Mouse (Mus musculus) ES-E14 (cell line): Measurements from ENCODE around the gene Csta1. TPM values are rescaled to one million over a fixed set of nuclear protein-coding genes. Genes with fewer than 3 reads are reported as not detected.

Source experiments
- DNase-seq: peaks from one replicate; pipeline ENCODE4 v3.0.0-alpha.2; 2013; ENCODE audit warnings: low read depth, low spot score
- H3K27ac ChIP-seq: 2 replicates; pipeline ENCODE4 v1.5.1; 2012; ENCODE audit warnings: low read depth, mild to moderate bottlenecking, low read length, moderate library complexity, mixed read lengths; ENCODE audit not compliant: poor library complexity, insufficient read depth, severe bottlenecking
- H3K36me3 ChIP-seq: 2 replicates; pipeline ENCODE4 v1.6.1; 2012; ENCODE audit warnings: mild to moderate bottlenecking, low read length, moderate library complexity, mixed read lengths; ENCODE audit not compliant: control insufficient read depth, poor library complexity, insufficient read depth, severe bottlenecking
- H3K4me1 ChIP-seq, 2 experiments: fragments of 150-350 bp in 1 of 2; sonication (generic) in 1 of 2; 2 replicates each; pipeline ENCODE4 v1.6.1; 2012; ENCODE audit warnings: low read length in 2 of 2, mild to moderate bottlenecking in 1 of 2, mixed read lengths in 1 of 2; ENCODE audit not compliant: control insufficient read depth in 2 of 2, insufficient read depth in 2 of 2, poor library complexity in 1 of 2
- H3K4me3 ChIP-seq, 2 experiments: fragments of 150-350 bp in 1 of 2; sonication (generic) in 1 of 2; 2 replicates each; pipeline ENCODE4 v1.5.1; 2012; ENCODE audit warnings: low read length in 2 of 2, low read depth in 1 of 2, mild to moderate bottlenecking in 1 of 2, mixed read lengths in 1 of 2; ENCODE audit not compliant: insufficient read depth in 1 of 2, poor library complexity in 1 of 2, severe bottlenecking in 1 of 2
- H3K9ac ChIP-seq: 2 replicates; pipeline ENCODE4 v1.6.1; 2012; ENCODE audit warnings: low read depth, mild to moderate bottlenecking, low read length, mixed read lengths; ENCODE audit not compliant: poor library complexity, insufficient read depth, severe bottlenecking
- H3K9me3 ChIP-seq: fragments of 150-350 bp; sonication (generic); 2 replicates; pipeline ENCODE4 v1.6.1; 2012; ENCODE audit warnings: low read depth, mild to moderate bottlenecking, low read length; ENCODE audit not compliant: control insufficient read depth, insufficient read depth
- CHD2 ChIP-seq: IDR thresholded peaks from 2 replicates; pipeline ENCODE4 v1.6.1; 2014; ENCODE audit warnings: mild to moderate bottlenecking, low read depth, low read length, inconsistent platforms
- HCFC1 ChIP-seq: IDR thresholded peaks from 2 replicates; pipeline ENCODE4 v1.6.1; 2012; ENCODE audit warnings: low read length, inconsistent platforms, borderline replicate concordance; ENCODE audit not compliant: insufficient read depth
- MAFK ChIP-seq: IDR thresholded peaks from 2 replicates; pipeline ENCODE4 v1.6.1; 2014; ENCODE audit warnings: mild to moderate bottlenecking, low read depth, low read length, inconsistent platforms; ENCODE audit not compliant: insufficient read depth
- ZC3H11A ChIP-seq: IDR thresholded peaks from 2 replicates; pipeline ENCODE4 v1.6.1; 2012; ENCODE audit warnings: low read depth, mild to moderate bottlenecking, inconsistent platforms, low read length, borderline replicate concordance
- ZNF384 ChIP-seq: IDR thresholded peaks from 2 replicates; pipeline ENCODE4 v1.6.1; 2012; ENCODE audit warnings: low read depth, low read length, inconsistent platforms
- in situ Hi-C, 2 experiments: fragments of 600-800 bp; cut with MboI; formaldehyde crosslinking; loops; one replicate each; pipeline ENCODE4 v1.15.1; 2025; ENCODE audit warnings: low sequenced_read_pairs in 2 of 2, inconsistent platforms in 1 of 2; ENCODE audit not compliant: unreplicated experiment in 2 of 2
- total RNA-seq: library from RNA; depleted of rRNA; stranded (reverse); fragments of 300-350 nt; gene quantifications from 2 replicates; pipeline ENCODE4 v1.2.3, GENCODE M21; 2012

Gene Csta1
- total RNA-seq, 1 experiment, result not detected

DNA sequence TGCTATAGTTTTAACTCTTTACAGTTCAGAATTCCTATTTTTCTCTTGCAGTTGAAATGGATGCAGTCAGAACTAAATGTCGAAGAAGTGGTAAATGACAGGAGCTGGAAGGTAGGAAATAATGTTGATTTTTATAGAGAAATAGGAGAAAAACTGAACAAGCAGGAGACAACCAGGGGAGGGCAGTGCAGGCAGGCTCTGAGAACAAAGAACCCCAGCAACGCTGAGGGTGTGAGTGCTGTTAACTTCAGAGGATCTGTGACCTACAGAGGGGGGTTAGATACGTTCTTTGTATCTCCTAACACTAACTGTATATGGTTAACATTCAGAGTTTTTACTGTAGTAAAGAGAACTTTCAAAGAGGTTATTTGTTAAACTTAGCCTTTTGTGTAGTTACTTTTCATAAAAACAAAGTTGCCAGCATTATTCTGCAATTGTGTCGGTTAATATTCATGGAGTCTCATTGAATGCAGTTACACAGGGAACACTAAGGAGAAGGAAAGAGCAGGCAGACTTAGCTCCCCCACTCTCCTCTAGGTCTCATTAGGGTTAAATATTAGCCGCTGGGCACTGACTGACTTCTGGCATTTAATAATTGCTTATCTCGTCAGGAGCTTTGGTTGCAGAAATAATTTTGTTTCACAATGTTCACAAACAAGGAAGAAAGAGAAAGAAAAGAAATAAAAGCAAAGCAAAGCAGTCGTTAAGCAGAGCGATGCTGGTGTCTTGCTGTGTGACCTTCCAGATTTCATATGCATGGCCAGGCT is 41.0 kb downstream of the Csta1 start:
- no peak for DNase-seq
- H3K4me1 ChIP-seq, result peaks cover 4 to 19% of the 10 kb centered on the region in 2 experiments
- H3K9me3 ChIP-seq, result no peaks in the 10 kb centered on the region
- peak overlapping the region; percentile 33; the same call in 1 of the 2 replicates for H3K27ac ChIP-seq
- H3K9ac ChIP-seq, result no peak overlapping the region
- TF ChIP-seq ZNF384, result no peak
- no peak for TF ChIP-seq ZC3H11A
- TF ChIP-seq MAFK, result no peak
- TF ChIP-seq HCFC1, result no peak
- no peak for TF ChIP-seq CHD2
- H3K36me3 ChIP-seq, result peaks cover 31% of the 10 kb centered on the region
- in situ Hi-C loops, result no loop called here
- no peak overlapping the region for H3K4me3 ChIP-seq

DNA sequence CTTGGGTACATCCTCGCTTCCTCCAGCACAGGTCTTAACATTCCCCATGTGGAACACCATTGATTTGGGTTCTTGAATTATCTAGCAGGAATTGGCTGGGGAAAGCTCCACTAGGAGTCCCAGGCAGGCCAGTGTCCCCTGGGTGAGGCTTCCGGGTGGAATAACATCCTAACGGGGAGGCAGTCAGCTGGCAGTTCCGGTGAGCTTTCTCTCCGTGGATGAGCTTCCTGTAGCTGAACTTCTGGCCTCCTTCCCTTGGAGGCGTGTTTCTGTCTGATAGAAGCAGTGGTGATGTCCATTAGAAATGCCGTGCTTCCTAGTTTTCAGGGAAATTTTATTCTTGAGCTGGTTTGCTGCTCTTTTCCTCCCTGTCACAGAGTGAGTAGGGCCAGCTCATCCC is 42.0 kb downstream of the Csta1 start:
- Histone ChIP-seq H3K4me1 (peaks cover 4 to 19% of the 10 kb centered on the region in 2 experiments), H3K9ac (peak overlapping the region; percentile 43; the same call in 1 of the 2 replicates), H3K27ac (peak overlapping the region; percentile 58; the same call in 1 of the 2 replicates), H3K9me3 (no peaks in the 10 kb centered on the region), H3K4me3 (no peak overlapping the region), H3K36me3 (peaks cover 34% of the 10 kb centered on the region)
- in situ Hi-C loops, result no loop called here
- TF ChIP-seq CHD2 (no peak), HCFC1 (no peak), ZNF384 (no peak), ZC3H11A (no peak), MAFK (no peak)
- no peak for DNase-seq

DNA sequence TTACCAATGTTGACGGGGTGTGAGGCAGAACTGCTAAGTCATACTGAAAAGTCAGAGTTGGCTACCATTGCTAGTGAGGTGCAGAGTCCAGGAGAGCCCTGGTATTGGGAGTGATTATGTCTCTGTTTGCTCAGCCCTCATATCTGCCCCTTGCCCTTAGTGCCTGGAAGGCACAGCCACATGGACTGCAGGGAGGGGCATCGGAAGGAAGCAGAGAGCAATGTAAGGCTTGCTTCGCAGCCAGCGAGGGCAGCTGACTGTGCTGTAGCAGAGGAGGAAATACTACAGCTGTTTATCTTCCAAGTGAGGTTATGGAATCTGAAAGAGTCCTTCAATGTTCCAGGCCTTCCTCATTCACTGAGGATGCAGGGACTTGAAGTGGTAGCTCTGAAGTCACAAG is 43.2 kb downstream of the Csta1 start:
- Histone ChIP-seq H3K4me1 (peaks cover 4 to 15% of the 10 kb centered on the region in 2 experiments), H3K27ac (peak overlapping the region; percentile 41; the same call in 1 of the 2 replicates), H3K9me3 (no peaks in the 10 kb centered on the region), H3K4me3 (no peak overlapping the region), H3K36me3 (peaks cover 39% of the 10 kb centered on the region), H3K9ac (no peak overlapping the region; the same call in 1 of the 2 replicates)
- in situ Hi-C loops, result no loop called here
- TF ChIP-seq ZNF384 (no peak), ZC3H11A (no peak), HCFC1 (no peak), MAFK (no peak), CHD2 (no peak)
- DNase-seq, result no peak

DNA sequence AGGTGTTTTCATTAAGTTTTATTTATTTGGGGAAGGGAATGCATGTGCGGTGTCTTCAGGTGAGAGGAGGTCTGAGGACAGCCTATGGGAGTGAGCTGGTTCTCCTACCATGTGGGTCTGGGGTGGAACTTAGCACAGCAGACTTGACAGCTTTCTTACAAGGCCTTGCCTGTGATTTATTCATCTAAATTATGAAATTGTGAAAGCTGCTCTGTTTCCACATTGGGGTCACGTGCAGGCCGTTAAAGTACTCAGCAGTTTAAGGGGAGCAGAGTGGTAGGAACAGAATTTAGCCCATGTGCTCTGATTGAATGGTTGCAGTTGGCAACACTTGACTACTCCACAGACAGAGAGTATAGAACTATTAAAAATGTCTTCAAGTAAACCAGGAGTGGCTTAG is 51.1 kb downstream of the Csta1 start:
- Histone ChIP-seq H3K9ac (no peak overlapping the region), H3K4me1 (peaks cover 0 to 6% of the 10 kb centered on the region in 2 experiments; a peak in 1 of 4 replicates), H3K9me3 (no peaks in the 10 kb centered on the region), H3K4me3 (no peak overlapping the region), H3K27ac (no peak overlapping the region), H3K36me3 (peaks cover 16% of the 10 kb centered on the region)
- in situ Hi-C loops, result no loop called here
- TF ChIP-seq ZNF384 (no peak), MAFK (no peak), HCFC1 (no peak), CHD2 (no peak), ZC3H11A (no peak)
- DNase-seq, result no peak
